Mouse (Mus musculus): Measurements from ENCODE around the gene Adam33.

- TF ChIP-seq POLR2A (IDR thresholded peaks at IDR 0.05; ENCODE audit: borderline replicate concordance, low read depth, low read length), result no peak
- TF ChIP-seq CTCF (IDR thresholded peaks at IDR 0.05; ENCODE audit: low read depth, low read length), result no peak
Observed at GRCm38 (mm10) chr2:131063404-131063864, at the start of gene Adam33.

Data from bone marrow macrophage, adult 2 months (primary cell).